Mouse (Mus musculus) Patski (cell line): ENCODE results near the gene Pola2. TPM values are rescaled to one million over a fixed set of nuclear protein-coding genes. Genes with fewer than 3 reads are reported as not detected.

ENCODE experiments used
- ATAC-seq: fragments of 100-300 bp; one replicate; pipeline ENCODE4 v1.8.0; 2021
- CTCF ChIA-PET: fragments of 350-600 bp; sonication (Branson Sonifier 250); formaldehyde crosslinking; loops from one replicate; lab custom pipeline; 2022; ENCODE audit warnings: inconsistent platforms; lab: Charles Lee
- POLR2A ChIA-PET: fragments of 350-600 bp; sonication (Branson Sonifier 250); formaldehyde crosslinking; loops from one replicate; lab custom pipeline; 2022; ENCODE audit warnings: antibody characterized with exemption, inconsistent platforms; lab: Charles Lee
- DNase-seq: peaks from one replicate; pipeline ENCODE4 v3.0.0-alpha.2; 2011; ENCODE audit warnings: low read depth, low spot score
- H3K27me3 ChIP-seq: fragments of 371-371 bp; one replicate; pipeline ENCODE4 v1.5.1; 2021
- CTCF ChIP-seq: fragments of 100-300 bp; IDR thresholded peaks from one replicate; pipeline ENCODE4 v1.5.1; 2021
- in situ Hi-C: fragments of 300-500 bp; cut with MboI; formaldehyde crosslinking; loops from 3 replicates; pipeline ENCODE4 v1.11.1; 2018; ENCODE audit warnings: low pct_unique_long_range_greater_than_20kb, mixed read lengths
- polyA plus RNA-seq: library from polyadenylated mRNA; unstranded; gene quantifications from one replicate; pipeline ENCODE4 v1.2.3, GENCODE M21; 2021

Pola2 gene
- polyA plus RNA-seq, 1 experiment from 2014 or later, result 24.0 TPM

DNA sequence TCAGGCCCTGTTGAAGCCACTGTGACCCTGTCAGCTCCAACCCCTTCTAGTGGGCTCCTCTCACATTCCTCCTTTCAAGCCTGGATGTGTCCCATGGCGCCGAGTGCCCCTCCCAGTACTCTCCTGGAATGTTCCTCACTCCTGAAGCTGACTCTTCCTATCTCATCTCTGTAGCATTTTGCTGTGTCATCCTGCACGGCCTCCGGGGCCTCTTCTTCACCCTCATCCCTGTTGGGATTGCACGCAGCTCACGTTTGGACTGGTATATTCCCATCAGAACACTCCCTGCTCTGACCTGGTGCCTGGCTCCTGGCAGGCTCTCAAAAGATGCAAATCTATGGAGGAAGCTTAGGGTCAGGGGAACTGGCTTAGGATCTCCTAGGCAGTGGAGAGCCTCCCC is 2.8 kb upstream of the Pola2 start:
- in situ Hi-C loops, result loop anchor here (10.0 kb wide), 1 partner anchor 368 kb away; the partner anchor contains the start of gene Men1
- CTCF ChIA-PET, result interaction anchor here (3.2 to 6.0 kb wide), 3 partner anchors 49 to 78 kb away, joined by 13 to 46 read pairs (median 34); partner anchors contain the start of genes Capn1 and Syvn1
- POLR2A ChIA-PET, result no interaction called here
- no peak for ATAC-seq
- no peak for DNase-seq
- peaks cover 4% of the 10 kb centered on the region for H3K27me3 ChIP-seq
- TF ChIP-seq CTCF, result no peak

DNA sequence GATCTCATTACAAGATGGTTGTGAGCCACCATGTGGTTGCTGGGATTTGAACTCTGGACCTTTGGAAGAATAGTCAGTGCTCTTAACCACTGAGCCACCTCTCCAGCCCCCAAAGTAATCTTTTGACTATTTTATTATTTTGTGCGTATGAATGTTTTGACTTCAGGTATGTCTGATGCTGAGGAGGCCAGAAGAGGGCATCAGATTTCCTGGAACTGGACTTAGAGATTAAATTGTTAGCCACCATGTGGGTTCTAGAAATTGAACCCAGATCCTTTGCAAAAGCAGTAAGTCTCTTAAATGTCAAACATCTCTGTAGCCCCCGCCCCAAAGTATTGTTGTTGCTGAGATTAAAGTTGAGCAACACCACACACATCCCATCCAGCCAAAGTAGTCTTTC is 1.9 kb upstream of the Pola2 start:
- CTCF ChIA-PET, result interaction anchor here (0.8 to 6.0 kb wide), 6 partner anchors 34 to 162 kb away, joined by 3 to 46 read pairs (median 12); partner anchors contain the start of genes Capn1, Cdc42ep2, Snx15 and Syvn1
- no peak for DNase-seq
- in situ Hi-C loops, result loop anchor here (10.0 kb wide), 1 partner anchor 369 kb away; the partner anchor contains the start of gene Men1
- H3K27me3 ChIP-seq, result no peaks in the 10 kb centered on the region
- POLR2A ChIA-PET, result interaction anchor here (0.6 kb wide), 1 partner anchor 41 kb away, joined by 5 read pairs; no protein-coding TSS in a partner anchor
- no peak for TF ChIP-seq CTCF
- ATAC-seq, result no peak

DNA sequence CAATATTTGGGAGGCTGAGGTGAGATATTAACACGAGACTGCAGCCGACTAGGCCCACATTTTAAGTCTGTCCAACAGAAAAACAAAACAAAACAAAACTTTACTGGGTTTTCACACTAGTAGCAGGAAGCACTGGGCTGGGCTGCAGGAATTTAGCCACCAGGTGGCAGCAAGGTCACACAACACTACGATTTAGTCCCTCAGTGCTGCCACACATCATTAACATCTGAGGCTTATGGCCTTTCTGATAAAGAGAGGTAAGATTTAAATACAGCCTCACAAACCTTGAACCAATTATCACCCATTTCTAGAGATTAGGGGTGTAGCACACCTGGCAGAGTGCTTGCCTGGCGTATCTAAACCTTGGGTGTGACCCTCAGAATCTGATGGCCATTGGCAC is 1.3 kb upstream of the Pola2 start:
- ChIA-PET POLR2A (interaction anchor here (0.6 to 2.5 kb wide), 3 partner anchors 26 to 175 kb away, joined by 3 to 12 read pairs (median 4); partner anchors contain the start of gene Capn1), CTCF (interaction anchor here (0.8 to 6.0 kb wide), 7 partner anchors 35 to 163 kb away, joined by 3 to 46 read pairs (median 12); partner anchors contain the start of genes Capn1, Cdc42ep2, Snx15 and Syvn1)
- peak; percentile 63 for ATAC-seq
- DNase-seq, result no peak
- in situ Hi-C loops, result loop anchor here (10.0 kb wide), 1 partner anchor 370 kb away; the partner anchor contains the start of gene Men1
- H3K27me3 ChIP-seq, result no peaks in the 10 kb centered on the region
- peak; percentile 97 for TF ChIP-seq CTCF

DNA sequence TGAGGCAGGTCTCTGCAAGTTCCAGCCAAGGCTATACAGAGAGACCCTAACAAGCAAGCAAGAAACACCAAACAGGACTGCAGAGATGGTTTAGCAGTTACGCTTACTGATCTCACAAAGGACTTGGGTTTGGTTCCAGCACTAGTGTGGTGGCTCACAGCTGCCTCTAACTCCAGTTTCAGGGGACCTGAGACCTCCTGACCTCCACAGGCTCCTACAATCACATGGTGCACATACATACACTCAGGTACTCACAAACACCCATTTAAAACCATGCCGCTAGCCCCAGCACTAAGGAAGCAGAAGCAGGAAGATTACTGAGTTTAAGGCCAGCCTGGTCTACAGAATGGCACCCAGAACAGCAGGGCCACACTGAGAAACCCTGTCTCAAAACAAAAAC is 802 bp upstream of the Pola2 start:
- CTCF ChIA-PET, result interaction anchor here (1.1 to 6.0 kb wide), 7 partner anchors 32 to 80 kb away, joined by 3 to 46 read pairs (median 12); partner anchors contain the start of genes Capn1, Cdc42ep2 and Syvn1
- ATAC-seq (no peak), DNase-seq (no peak)
- POLR2A ChIA-PET, result interaction anchor here (0.6 to 2.5 kb wide), 4 partner anchors 27 to 174 kb away, joined by 3 to 12 read pairs (median 4); partner anchors contain the start of genes Capn1 and Syvn1
- TF ChIP-seq CTCF, result no peak
- no peaks in the 10 kb centered on the region for H3K27me3 ChIP-seq
- in situ Hi-C loops, result loop anchor here (5.0 to 10.0 kb wide), 4 partner anchors 43 to 370 kb away; partner anchors contain the start of genes Capn1, Cdc42ep2, Men1 and Snx15

DNA sequence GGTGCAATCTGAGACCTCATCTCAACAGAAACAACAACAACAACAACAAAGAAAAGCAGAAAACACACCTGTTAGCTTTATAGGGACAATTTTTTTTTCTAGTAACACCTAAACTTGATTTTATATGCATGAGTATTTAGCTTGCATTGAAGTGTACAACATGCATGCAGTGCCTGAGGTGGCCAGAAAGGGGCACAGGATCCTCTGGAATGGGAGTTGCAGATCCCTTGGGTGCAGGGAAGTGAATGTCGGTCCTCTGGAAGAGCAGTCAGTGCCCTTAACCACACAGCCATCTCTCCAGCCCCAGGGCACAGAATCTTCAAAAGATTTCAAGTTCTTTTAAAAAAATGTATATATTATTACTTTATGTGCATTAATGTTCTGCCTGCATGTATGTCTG is 1.4 kb downstream of the Pola2 start:
- ChIA-PET POLR2A (no interaction called here), CTCF (interaction anchor here (1.3 to 6.0 kb wide), 2 partner anchors 57 to 165 kb away, joined by 4 to 46 read pairs; no protein-coding TSS in a partner anchor)
- no peak for ATAC-seq
- in situ Hi-C loops, result loop anchor here (5.0 to 10.0 kb wide), 4 partner anchors 40 to 372 kb away; partner anchors contain the start of genes Capn1, Cdc42ep2, Men1 and Snx15
- no peak for DNase-seq
- no peaks in the 10 kb centered on the region for H3K27me3 ChIP-seq
- peak; percentile 64 for TF ChIP-seq CTCF

DNA sequence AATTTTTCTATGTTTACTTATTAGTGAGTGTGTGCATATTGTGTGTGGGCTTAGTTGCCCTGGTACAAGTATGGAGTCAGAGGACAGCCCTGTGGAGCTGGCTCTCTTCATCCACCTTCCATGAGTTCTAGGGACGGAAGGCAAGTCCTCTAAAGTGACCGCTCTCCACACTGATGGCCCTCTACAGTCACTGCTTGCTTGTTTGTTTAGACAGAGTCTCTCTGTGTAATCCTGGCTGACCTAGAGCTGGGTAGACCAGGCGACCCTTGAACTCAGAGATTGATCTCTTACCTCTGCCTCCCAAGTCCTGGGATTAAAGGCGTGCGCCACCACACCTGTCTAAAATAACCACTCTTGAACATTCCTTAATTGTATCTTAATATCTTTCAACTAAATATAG is 6.6 kb downstream of the Pola2 start:
- ChIA-PET CTCF (interaction anchor here (0.7 to 8.2 kb wide), 5 partner anchors 28 to 191 kb away, joined by 3 to 100 read pairs (median 10); partner anchors contain the start of genes Capn1 and Cdc42ep2), POLR2A (interaction anchor here (0.6 to 5.0 kb wide), 3 partner anchors 33 to 342 kb away, joined by 3 to 25 read pairs (median 5); partner anchors contain the start of gene Cdc42ep2)
- in situ Hi-C loops, result loop anchor here (5.0 kb wide), 1 partner anchor 170 kb away; no protein-coding TSS in a partner anchor
- no peak for DNase-seq
- no peak for ATAC-seq
- no peak for TF ChIP-seq CTCF
- no peaks in the 10 kb centered on the region for H3K27me3 ChIP-seq

DNA sequence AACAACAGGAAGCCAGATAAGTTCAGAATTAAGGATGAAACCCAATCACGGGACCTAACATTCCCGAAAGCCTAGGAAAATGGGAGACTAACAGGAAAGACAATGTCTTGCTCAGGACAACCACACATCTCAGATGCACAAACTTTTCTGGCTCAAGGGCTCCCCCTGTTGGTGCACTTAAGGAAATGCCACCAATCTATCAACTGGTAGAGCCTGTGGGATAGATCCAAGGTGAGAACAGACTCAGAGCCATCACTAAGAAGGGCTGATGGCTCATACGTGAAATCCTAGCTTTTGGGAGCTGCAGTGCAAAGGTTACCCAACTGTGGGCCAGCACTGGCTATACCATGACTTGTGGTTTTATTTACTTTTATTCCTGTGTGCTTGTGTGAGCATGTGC is 7.3 kb downstream of the Pola2 start:
- in situ Hi-C loops, result loop anchor here (5.0 kb wide), 1 partner anchor 169 kb away; no protein-coding TSS in a partner anchor
- ChIA-PET CTCF (interaction anchor here (0.7 to 8.2 kb wide), 14 partner anchors 12 to 191 kb away, joined by 3 to 100 read pairs (median 5); partner anchors contain the start of genes Capn1 and Cdc42ep2), POLR2A (interaction anchor here (0.6 to 5.0 kb wide), 3 partner anchors 32 to 343 kb away, joined by 3 to 25 read pairs (median 4); partner anchors contain the start of gene Cdc42ep2)
- no peak for DNase-seq
- peak; percentile 64 for ATAC-seq
- no peak for TF ChIP-seq CTCF
- H3K27me3 ChIP-seq, result no peaks in the 10 kb centered on the region

DNA sequence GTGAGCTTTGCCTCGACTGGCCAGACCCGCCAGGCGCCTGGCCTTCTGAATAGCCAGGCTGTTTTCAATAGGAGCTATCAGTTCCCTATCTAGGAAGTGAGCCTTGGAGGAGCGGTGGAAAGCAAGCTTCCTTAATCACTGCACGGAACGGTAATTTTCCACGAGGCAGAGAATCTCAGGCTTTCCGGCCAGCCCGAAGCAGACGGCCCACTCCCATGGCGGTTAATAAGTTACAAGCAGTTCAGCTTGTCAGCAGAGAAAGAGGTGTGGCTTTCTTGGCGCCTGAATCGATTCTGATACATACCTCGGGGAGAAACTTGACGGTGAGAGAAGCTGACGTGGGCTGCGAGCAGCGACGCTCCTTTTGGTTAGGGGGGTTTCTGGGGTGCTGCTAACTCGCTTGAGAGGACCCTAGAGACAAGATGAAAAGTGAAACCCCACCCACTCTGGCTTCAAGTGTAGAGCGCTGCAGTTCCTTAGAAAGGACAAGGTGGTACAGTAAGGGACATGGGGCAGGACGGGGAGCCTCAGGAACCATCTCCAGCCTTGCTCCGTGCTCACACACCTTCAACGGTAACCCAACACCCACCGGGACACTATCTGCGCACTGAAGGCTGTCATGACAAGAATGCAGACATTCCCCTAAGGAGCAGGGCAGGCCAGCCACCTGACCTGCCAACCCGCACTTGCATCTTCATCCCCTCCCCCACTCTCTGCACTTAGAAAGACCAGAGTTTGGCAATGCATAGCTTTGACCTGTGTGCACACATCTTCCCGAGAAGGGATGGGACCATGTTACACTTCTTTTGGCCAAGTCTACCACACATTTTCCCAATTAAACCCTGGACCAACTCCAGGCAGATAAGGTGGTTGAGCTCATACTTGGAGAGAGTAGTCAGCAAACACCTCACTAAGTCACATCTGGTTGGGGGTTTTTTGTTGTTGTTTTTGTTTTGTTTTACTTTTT is 8.0 kb downstream of the Pola2 start:
- H3K27me3 ChIP-seq, result no peaks in the 10 kb centered on the region
- ChIA-PET CTCF (interaction anchor here (0.9 to 8.2 kb wide), 13 partner anchors 11 to 169 kb away, joined by 3 to 100 read pairs (median 5); partner anchors contain the start of genes Capn1 and Cdc42ep2), POLR2A (interaction anchor here (0.6 to 5.0 kb wide), 8 partner anchors 8 to 1300 kb away, joined by 3 to 25 read pairs (median 4); partner anchors contain the start of genes Cdc42ep2 and Pola2)
- ATAC-seq (peak; percentile 34), DNase-seq (no peak)
- TF ChIP-seq CTCF, result no peak
- in situ Hi-C loops, result loop anchor here (5.0 kb wide), 1 partner anchor 169 kb away; no protein-coding TSS in a partner anchor

DNA sequence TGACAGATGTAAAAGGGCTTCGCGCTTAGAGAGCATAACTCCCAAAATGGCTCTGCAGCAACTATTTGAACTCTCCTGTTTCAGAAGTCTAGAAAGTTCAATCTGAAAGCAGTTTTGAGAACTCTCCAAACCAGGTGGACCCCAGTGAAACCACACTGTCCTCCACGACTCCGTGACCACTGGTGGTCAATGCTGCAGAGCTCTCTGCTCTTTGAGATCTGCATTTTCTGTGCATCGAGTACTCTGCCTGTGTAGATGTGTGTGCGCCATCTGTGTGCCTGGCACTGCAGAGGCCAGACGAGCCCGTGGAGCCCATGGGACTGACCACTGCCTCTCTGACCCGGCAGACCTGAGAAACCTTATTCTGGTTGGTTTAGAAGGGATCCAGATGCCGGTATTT is 9.1 kb downstream of the Pola2 start:
- no peak for DNase-seq
- H3K27me3 ChIP-seq, result no peaks in the 10 kb centered on the region
- CTCF ChIA-PET, result interaction anchor here (0.8 to 8.2 kb wide), 4 partner anchors 10 to 31 kb away, joined by 4 to 100 read pairs (median 12); partner anchors contain the start of gene Cdc42ep2
- in situ Hi-C loops, result loop anchor here (5.0 kb wide), 1 partner anchor 168 kb away; no protein-coding TSS in a partner anchor
- POLR2A ChIA-PET, result interaction anchor here (0.6 to 5.0 kb wide), 3 partner anchors 24 to 510 kb away, joined by 4 to 25 read pairs (median 5); partner anchors contain the start of gene Cdc42ep2
- TF ChIP-seq CTCF, result no peak
- no peak for ATAC-seq
